Mouse (Mus musculus): ENCODE results near the gene Gpr39. TPM values are rescaled to one million over a fixed set of nuclear protein-coding genes. Genes with fewer than 3 reads are reported as not detected.

The Gpr39 gene
- polyA plus RNA-seq, 1 experiment: 45.4 TPM

- H3K27me3 ChIP-seq (ENCODE audit: control insufficient read depth, insufficient read depth, low read length): no peaks in the 10 kb centered on the region
- H3K4me1 ChIP-seq (ENCODE audit: control insufficient read depth, insufficient read depth, insufficient read length, low read length): peaks cover 16% of the 10 kb centered on the region; the same call in 1 of the 2 replicates
- no peak for TF ChIP-seq POLR2A (IDR thresholded peaks at IDR 0.05; ENCODE audit: low read depth, low read length)
- no peak for TF ChIP-seq CTCF (IDR thresholded peaks at IDR 0.05; ENCODE audit: extremely low read depth, insufficient read length, insufficient replicate concordance, low read depth, low read length)
- no peaks in the 10 kb centered on the region for H3K36me3 ChIP-seq (ENCODE audit: control insufficient read depth, insufficient read depth, low read length)
- peak overlapping the region; percentile 58 for H3K27ac ChIP-seq (ENCODE audit: insufficient read depth, low read depth, low read length)
- H3K4me3 ChIP-seq (ENCODE audit: low read depth, low read length): no peak overlapping the region
Observed at GRCm38 (mm10) chr1:125693541-125693940, 16.7 kb downstream of the Gpr39 start.

- Histone ChIP-seq H3K27ac (ENCODE audit: insufficient read depth, low read depth, low read length) (peak overlapping the region; percentile 76), H3K27me3 (ENCODE audit: control insufficient read depth, insufficient read depth, low read length) (no peaks in the 10 kb centered on the region), H3K4me1 (ENCODE audit: control insufficient read depth, insufficient read depth, insufficient read length, low read length) (peaks cover 16% of the 10 kb centered on the region; the same call in 1 of the 2 replicates), H3K4me3 (ENCODE audit: low read depth, low read length) (no peak overlapping the region), H3K36me3 (ENCODE audit: control insufficient read depth, insufficient read depth, low read length) (no peaks in the 10 kb centered on the region)
- TF ChIP-seq CTCF (IDR thresholded peaks at IDR 0.05; ENCODE audit: extremely low read depth, insufficient read length, insufficient replicate concordance, low read depth, low read length): no peak
- 27% methylated on average over 5 of the region's 5 CpGs for WGBS
Observed at GRCm38 (mm10) chr1:125694338-125694737, 17.5 kb downstream of the Gpr39 start.

GRCm38 (mm10) chr1:125701101-125701590, 24.4 kb downstream of the Gpr39 start:
- Histone ChIP-seq H3K27me3 (ENCODE audit: control insufficient read depth, insufficient read depth, low read length) (no peaks in the 10 kb centered on the region), H3K4me3 (ENCODE audit: low read depth, low read length) (no peak overlapping the region), H3K4me1 (ENCODE audit: control insufficient read depth, insufficient read depth, insufficient read length, low read length) (peaks cover 12% of the 10 kb centered on the region; the same call in 1 of the 2 replicates), H3K36me3 (ENCODE audit: control insufficient read depth, insufficient read depth, low read length) (no peaks in the 10 kb centered on the region), H3K27ac (ENCODE audit: insufficient read depth, low read depth, low read length) (peak overlapping the region; percentile 59)
- TF ChIP-seq POLR2A (IDR thresholded peaks at IDR 0.05; ENCODE audit: low read depth, low read length): no peak
- no peak for TF ChIP-seq CTCF (IDR thresholded peaks at IDR 0.05; ENCODE audit: extremely low read depth, insufficient read length, insufficient replicate concordance, low read depth, low read length)
- 54% methylated on average over 4 of the region's 4 CpGs for WGBS

GRCm38 (mm10) chr1:125701773-125702172, 25.0 kb downstream of the Gpr39 start:
- peaks cover 14% of the 10 kb centered on the region; the same call in 1 of the 2 replicates for H3K4me1 ChIP-seq (ENCODE audit: control insufficient read depth, insufficient read depth, insufficient read length, low read length)
- H3K4me3 ChIP-seq (ENCODE audit: low read depth, low read length): no peak overlapping the region
- no peaks in the 10 kb centered on the region for H3K27me3 ChIP-seq (ENCODE audit: control insufficient read depth, insufficient read depth, low read length)
- H3K36me3 ChIP-seq (ENCODE audit: control insufficient read depth, insufficient read depth, low read length): no peaks in the 10 kb centered on the region
- WGBS: 41% methylated on average over 7 of the region's 7 CpGs
- TF ChIP-seq CTCF (IDR thresholded peaks at IDR 0.05; ENCODE audit: extremely low read depth, insufficient read length, insufficient replicate concordance, low read depth, low read length) (no peak), POLR2A (IDR thresholded peaks at IDR 0.05; ENCODE audit: low read depth, low read length) (no peak)
- peak overlapping the region; percentile 59 for H3K27ac ChIP-seq (ENCODE audit: insufficient read depth, low read depth, low read length)

DNA sequence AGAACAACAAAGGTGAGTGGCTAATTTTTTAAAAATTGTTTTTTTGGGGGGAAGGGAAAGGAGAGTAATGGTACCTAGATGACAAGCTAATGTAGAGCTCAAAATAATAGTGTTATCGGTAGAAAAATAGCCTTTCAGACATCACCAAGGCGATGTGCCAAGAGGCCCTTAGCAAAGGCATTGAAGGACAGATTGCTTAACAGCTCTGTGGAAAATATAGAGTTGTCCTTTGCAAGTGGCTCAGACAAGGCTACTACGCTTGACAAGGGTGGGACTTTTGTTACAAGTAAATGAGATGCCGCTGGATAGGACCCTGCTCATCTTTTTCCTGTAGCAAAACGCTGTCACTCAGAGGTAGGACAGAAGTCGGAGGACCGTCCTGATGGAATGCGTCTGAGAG, 25.5 kb downstream of the Gpr39 start:
- Histone ChIP-seq H3K4me3 (ENCODE audit: low read depth, low read length) (no peak overlapping the region), H3K36me3 (ENCODE audit: control insufficient read depth, insufficient read depth, low read length) (no peaks in the 10 kb centered on the region), H3K27me3 (ENCODE audit: control insufficient read depth, insufficient read depth, low read length) (no peaks in the 10 kb centered on the region), H3K4me1 (ENCODE audit: control insufficient read depth, insufficient read depth, insufficient read length, low read length) (peaks cover 14% of the 10 kb centered on the region; the same call in 1 of the 2 replicates), H3K27ac (ENCODE audit: insufficient read depth, low read depth, low read length) (no peak overlapping the region)
- 89% methylated on average over 8 of the region's 8 CpGs for WGBS
- TF ChIP-seq POLR2A (IDR thresholded peaks at IDR 0.05; ENCODE audit: low read depth, low read length): no peak
- no peak for TF ChIP-seq CTCF (IDR thresholded peaks at IDR 0.05; ENCODE audit: extremely low read depth, insufficient read length, insufficient replicate concordance, low read depth, low read length)

DNA sequence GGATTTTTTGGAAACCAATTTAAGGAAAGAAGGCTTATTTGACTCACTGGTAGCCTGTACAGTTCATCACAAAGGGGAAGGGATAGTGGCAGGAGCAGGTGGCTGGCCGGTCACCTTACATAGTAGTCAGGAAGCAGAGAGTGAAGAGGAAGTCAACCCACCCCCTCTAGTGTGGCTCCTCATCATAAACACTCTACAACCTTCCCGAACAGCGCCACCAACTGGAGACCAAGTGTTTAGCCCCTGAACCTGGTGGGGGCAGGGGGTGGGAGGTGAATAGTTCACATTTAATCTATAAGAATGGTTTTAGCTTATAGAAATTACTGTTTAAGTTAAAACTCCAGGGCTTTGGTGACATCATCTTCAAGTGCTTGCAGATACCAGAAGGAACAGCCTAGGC, 28.6 kb downstream of the Gpr39 start:
- no peaks in the 10 kb centered on the region for H3K27me3 ChIP-seq (ENCODE audit: control insufficient read depth, insufficient read depth, low read length)
- H3K4me3 ChIP-seq (ENCODE audit: low read depth, low read length): no peak overlapping the region
- H3K36me3 ChIP-seq (ENCODE audit: control insufficient read depth, insufficient read depth, low read length): no peaks in the 10 kb centered on the region
- 86% methylated on average over 3 of the region's 3 CpGs for WGBS
- no peak overlapping the region for H3K27ac ChIP-seq (ENCODE audit: insufficient read depth, low read depth, low read length)
- TF ChIP-seq POLR2A (IDR thresholded peaks at IDR 0.05; ENCODE audit: low read depth, low read length): no peak
- no peak for TF ChIP-seq CTCF (IDR thresholded peaks at IDR 0.05; ENCODE audit: extremely low read depth, insufficient read length, insufficient replicate concordance, low read depth, low read length)
- peaks cover 13% of the 10 kb centered on the region; the same call in 1 of the 2 replicates for H3K4me1 ChIP-seq (ENCODE audit: control insufficient read depth, insufficient read depth, insufficient read length, low read length)

DNA sequence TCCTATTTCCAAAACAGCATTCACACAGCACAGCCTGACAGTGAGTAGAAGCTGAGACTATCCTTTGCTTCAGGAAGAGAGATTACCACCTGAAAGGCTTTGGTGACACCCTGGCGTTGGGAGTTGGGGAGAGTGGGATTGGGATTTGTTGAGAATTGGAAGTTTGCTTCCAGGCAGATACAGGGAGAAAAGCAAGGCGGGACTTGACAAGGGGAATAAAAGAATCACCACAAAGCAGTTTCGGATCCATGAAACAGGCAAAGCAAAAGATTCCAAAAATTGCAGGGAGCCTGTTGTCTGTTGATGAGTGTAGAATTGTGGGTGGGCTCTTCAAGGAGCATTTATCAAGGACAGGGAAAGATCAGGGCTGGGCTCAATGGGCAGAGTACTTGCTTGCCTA, 38.5 kb downstream of the Gpr39 start:
- H3K27me3 ChIP-seq (ENCODE audit: control insufficient read depth, insufficient read depth, low read length): no peaks in the 10 kb centered on the region
- TF ChIP-seq CTCF (IDR thresholded peaks at IDR 0.05; ENCODE audit: extremely low read depth, insufficient read length, insufficient replicate concordance, low read depth, low read length) (no peak), POLR2A (IDR thresholded peaks at IDR 0.05; ENCODE audit: low read depth, low read length) (no peak)
- H3K4me1 ChIP-seq (ENCODE audit: control insufficient read depth, insufficient read depth, insufficient read length, low read length): 0 out of 2 replicates have a peak, but pooled peaks cover 1% of the 10 kb centered on the region
- H3K4me3 ChIP-seq (ENCODE audit: low read depth, low read length): no peak overlapping the region
- WGBS: 90% methylated on average over 3 of the region's 3 CpGs
- no peaks in the 10 kb centered on the region for H3K36me3 ChIP-seq (ENCODE audit: control insufficient read depth, insufficient read depth, low read length)
- H3K27ac ChIP-seq (ENCODE audit: insufficient read depth, low read depth, low read length): no peak overlapping the region
